Mouse (Mus musculus) subcutaneous adipose tissue, adult 2 months (tissue): Measurements from ENCODE around the gene Arhgap36. TPM values are rescaled to one million over a fixed set of nuclear protein-coding genes. Genes with fewer than 3 reads are reported as not detected.

ENCODE experiments used
- polyA plus RNA-seq: library from polyadenylated mRNA; depleted of rRNA; stranded (reverse); fragments of >200 nt; gene quantifications from 2 replicates; pipeline ENCODE4 v1.2.3, GENCODE M21; 2012; ENCODE audit warnings: low replicate concordance; rRNA removed

Arhgap36 gene
- 0.09 and 0.13 TPM in 2 replicates for polyA plus RNA-seq

DNA sequence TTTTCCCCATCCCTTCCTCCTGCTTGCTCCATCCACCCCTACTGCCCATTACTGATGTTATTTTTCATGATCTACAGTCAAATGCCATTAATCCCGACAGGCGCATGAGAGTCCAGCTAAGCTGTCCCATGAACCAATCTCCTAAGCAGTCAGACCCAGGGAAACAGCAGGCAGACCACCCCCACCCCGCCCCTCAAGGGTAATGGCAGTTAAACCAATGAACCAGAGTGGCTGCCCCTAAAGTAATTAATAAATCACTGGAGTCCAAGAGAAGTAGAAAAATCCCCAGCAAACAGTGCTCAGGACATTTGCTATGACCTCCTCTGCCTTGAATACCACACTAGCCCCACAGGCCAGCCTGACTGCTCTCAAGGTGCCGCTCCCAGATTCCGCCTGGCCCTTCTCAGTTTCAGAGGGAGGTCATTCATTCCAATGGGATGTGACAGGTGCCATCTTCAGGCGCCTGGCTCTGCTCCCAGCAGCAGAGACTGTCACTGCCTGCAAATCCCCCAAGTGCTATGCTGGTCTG is at the start of gene Arhgap36:
TSS of gene Arhgap36 (plus strand) at position 504 of the 529 bp plus-strand sequence.

Other genes with a start within 250 kb of the Arhgap36 start
- gene Enox2, start 175.7 kb upstream of the Arhgap36 start, polyA plus RNA-seq, result 7.3 and 8.2 TPM in 2 replicates
- gene Olfr1320, start 208.4 kb downstream of the Arhgap36 start, polyA plus RNA-seq, result not detected in 2 replicates